Mouse (Mus musculus): ENCODE data around the gene Iffo1.

The Iffo1 gene

DNA sequence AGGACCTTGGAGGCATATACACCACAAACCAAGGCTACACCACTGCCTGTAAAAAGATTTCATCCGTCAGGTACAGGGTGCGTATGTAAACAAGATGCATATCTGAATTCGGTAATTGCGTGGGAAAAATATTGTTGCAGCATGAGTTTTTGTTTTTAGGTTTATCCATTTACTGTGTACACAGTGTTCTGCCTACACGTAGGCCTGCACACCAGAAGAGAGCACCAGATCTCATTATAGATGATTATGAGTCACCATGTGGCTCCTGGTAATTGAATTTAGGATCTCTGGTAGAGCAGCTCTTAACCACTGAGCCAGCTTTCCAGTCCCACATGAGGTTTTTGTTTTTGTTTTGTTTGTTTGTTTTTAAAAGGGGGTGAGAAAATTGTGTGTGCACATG lies 52.1 kb downstream of the Iffo1 start:
- Histone ChIP-seq H3K4me1 (replicated peaks; ENCODE audit: low read depth, low read length) (peaks cover 73% of the 10 kb centered on the region), H3K36me3 (ENCODE audit: insufficient read depth, low read length) (peaks cover 25% of the 10 kb centered on the region), H3K27me3 (ENCODE audit: insufficient read depth, low read length) (no peaks in the 10 kb centered on the region), H3K4me3 (replicated peaks; ENCODE audit: low read length) (no peak overlapping the region), H3K9me3 (ENCODE audit: low read length) (no peaks in the 10 kb centered on the region)
- no peak for TF ChIP-seq CTCF (conservative IDR thresholded peaks at IDR 0.05; ENCODE audit: low read length)

DNA sequence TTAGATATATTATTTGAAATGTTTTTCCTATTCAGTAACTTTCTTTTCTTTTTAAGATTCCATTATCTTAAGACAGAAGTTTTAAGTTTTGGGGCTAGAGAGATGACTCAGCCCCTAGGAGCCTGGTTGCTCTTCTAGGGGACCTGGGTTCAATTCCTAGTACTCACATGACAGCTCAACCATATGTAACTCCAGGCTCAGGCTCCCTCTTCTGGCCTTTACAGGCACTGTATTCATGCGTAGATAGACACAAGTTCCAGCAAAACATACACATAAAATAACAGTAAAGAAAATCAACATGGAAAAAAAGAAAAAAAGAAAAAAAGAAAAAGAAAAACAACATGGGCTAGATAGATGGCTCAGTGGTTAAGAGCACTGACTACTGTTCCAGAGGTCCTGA lies 65.4 kb downstream of the Iffo1 start:
- H3K9me3 ChIP-seq (ENCODE audit: low read length), result no peaks in the 10 kb centered on the region
- H3K36me3 ChIP-seq (ENCODE audit: insufficient read depth, low read length), result no peaks in the 10 kb centered on the region
- no peak overlapping the region for H3K4me3 ChIP-seq (replicated peaks; ENCODE audit: low read length)
- TF ChIP-seq CTCF (conservative IDR thresholded peaks at IDR 0.05; ENCODE audit: low read length), result peak; percentile 37
- TF ChIP-seq POU5F1 (IDR thresholded peaks at IDR 0.05; ENCODE audit: borderline replicate concordance, low read length), result no peak
- H3K4me1 ChIP-seq (replicated peaks; ENCODE audit: low read depth, low read length), result peaks cover 9% of the 10 kb centered on the region
- peaks cover 12% of the 10 kb centered on the region for H3K27me3 ChIP-seq (ENCODE audit: insufficient read depth, low read length)

Data from E14TG2a.4 (cell line).